Mouse (Mus musculus) small intestine, adult 2 months (tissue): ENCODE data around the gene G3bp1.

Experiments used
- CTCF ChIP-seq: fragments of 200-500 bp; IDR thresholded peaks from 2 replicates; pipeline ENCODE4 v1.5.1; 2012; ENCODE audit warnings: low read depth, mild to moderate bottlenecking, control low read depth, inconsistent platforms, low read length, moderate library complexity, mixed read lengths; ENCODE audit not compliant: insufficient replicate concordance, insufficient read length; ENCODE audit errors: extremely low read depth
- POLR2A ChIP-seq: fragments of 200-500 bp; IDR thresholded peaks from 2 replicates; pipeline ENCODE4 v1.6.1; 2012; ENCODE audit warnings: low read depth, mild to moderate bottlenecking, control low read depth, inconsistent platforms, low read length, moderate library complexity

- TF ChIP-seq CTCF (no peak), POLR2A (no peak)
Measured at GRCm38 (mm10) chr11:55424746-55425360, 44.6 kb upstream of the G3bp1 start.
